Mouse (Mus musculus): ENCODE results near the gene Ldlrad3.
A peak's percentile ranks its signal among the peaks of the same experiment; 100 is the strongest.

The Ldlrad3 gene

GRCm38 (mm10) chr2:102142654-102143271 is 43.4 kb downstream of the Ldlrad3 start:
- DNase-seq (ENCODE audit: low spot score) = no peak

- DNase-seq (ENCODE audit: low spot score) = no peak
Measured at GRCm38 (mm10) chr2:102142197-102142623, 44.0 kb downstream of the Ldlrad3 start.

GRCm38 (mm10) chr2:102141199-102141598 is 45.0 kb downstream of the Ldlrad3 start:
- no peak for DNase-seq (ENCODE audit: low spot score)

GRCm38 (mm10) chr2:102137922-102138321 is 48.3 kb downstream of the Ldlrad3 start:
- no peak for DNase-seq (ENCODE audit: low spot score)

GRCm38 (mm10) chr2:102136184-102136583 is 50.0 kb downstream of the Ldlrad3 start:
- DNase-seq (ENCODE audit: low spot score) = no peak

GRCm38 (mm10) chr2:102134510-102135262 is 51.5 kb downstream of the Ldlrad3 start:
- DNase-seq (ENCODE audit: low spot score) = no peak

- DNase-seq (ENCODE audit: low spot score) = no peak
Measured at GRCm38 (mm10) chr2:102132945-102133558, 53.1 kb downstream of the Ldlrad3 start.

GRCm38 (mm10) chr2:102130198-102130845 is 55.9 kb downstream of the Ldlrad3 start:
- DNase-seq (ENCODE audit: low spot score) = peak; percentile 70

- no peak for DNase-seq (ENCODE audit: low spot score)
Measured at GRCm38 (mm10) chr2:102129235-102129634, 57.0 kb downstream of the Ldlrad3 start.

GRCm38 (mm10) chr2:102128500-102129030 is 57.6 kb downstream of the Ldlrad3 start:
- DNase-seq (ENCODE audit: low spot score) = no peak

- no peak for DNase-seq (ENCODE audit: low spot score)
Measured at GRCm38 (mm10) chr2:102127791-102128387, 58.3 kb downstream of the Ldlrad3 start.

- no peak for DNase-seq (ENCODE audit: low spot score)
Measured at GRCm38 (mm10) chr2:102127221-102127620, 59.0 kb downstream of the Ldlrad3 start.

- DNase-seq (ENCODE audit: low spot score) = no peak
Measured at GRCm38 (mm10) chr2:102126076-102126475, 60.1 kb downstream of the Ldlrad3 start.

GRCm38 (mm10) chr2:102125042-102125441 is 61.1 kb downstream of the Ldlrad3 start:
- DNase-seq (ENCODE audit: low spot score) = no peak

- no peak for DNase-seq (ENCODE audit: low spot score)
Measured at GRCm38 (mm10) chr2:102122146-102122515, 64.1 kb downstream of the Ldlrad3 start.

GRCm38 (mm10) chr2:102121440-102122145 is 64.6 kb downstream of the Ldlrad3 start:
- DNase-seq (ENCODE audit: low spot score) = no peak

- no peak for DNase-seq (ENCODE audit: low spot score)
Measured at GRCm38 (mm10) chr2:102119751-102120505, 66.3 kb downstream of the Ldlrad3 start.

GRCm38 (mm10) chr2:102118988-102119460 is 67.2 kb downstream of the Ldlrad3 start:
- DNase-seq (ENCODE audit: low spot score) = no peak

GRCm38 (mm10) chr2:102117402-102117760 is 68.8 kb downstream of the Ldlrad3 start:
- no peak for DNase-seq (ENCODE audit: low spot score)

Measured in testis, postnatal 14 days (tissue).